Mouse (Mus musculus) heart, adult 9 months (tissue): ENCODE results near the gene Rhof.

Experiments used
- DNase-seq, 2 experiments: peaks; one replicate each; pipeline ENCODE4 v3.0.0; 2022; ENCODE audit warnings: low spot score in 2 of 2

Gene Rhof

DNA sequence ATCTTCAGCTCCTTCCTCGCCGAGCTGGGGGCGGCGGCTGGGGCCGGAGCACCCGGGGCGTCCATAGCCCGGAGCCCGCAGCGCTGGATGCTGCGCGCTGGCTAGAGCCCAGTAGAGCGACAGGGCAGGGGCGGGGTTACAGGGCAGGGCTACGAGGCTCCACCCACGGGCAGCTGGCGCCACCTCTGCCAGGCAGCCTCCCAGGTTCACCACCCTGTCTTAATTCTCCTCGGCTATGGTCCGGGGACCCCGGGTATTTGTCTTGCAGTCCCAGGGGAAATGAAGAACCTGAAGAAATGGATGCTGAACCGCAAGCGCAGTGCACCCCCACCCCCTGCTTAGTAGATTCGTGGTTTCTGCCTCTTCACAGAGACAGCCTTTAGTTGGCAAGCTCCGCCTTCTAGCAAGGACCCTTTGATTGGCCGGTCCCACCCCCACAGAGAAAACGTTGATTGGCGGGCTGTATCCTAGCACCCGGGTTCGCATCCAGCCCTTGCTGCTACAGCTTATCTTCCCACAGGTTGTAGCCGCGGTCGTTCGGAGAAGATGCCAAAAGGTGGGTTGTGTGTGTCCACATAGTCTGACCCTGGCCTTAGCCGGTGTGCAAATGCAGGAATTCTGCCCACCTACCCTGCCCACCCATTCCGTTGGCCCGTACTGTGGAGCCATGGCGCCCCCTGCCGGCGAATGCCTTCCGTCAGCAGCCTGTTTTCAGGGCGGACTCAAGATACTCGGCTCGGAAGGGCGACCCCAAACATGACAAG lies at the start of gene Rhof:
Gene Rhof, minus strand, starts transcription at position 385 of the 764 bp plus-strand sequence.
- peak; percentile 71 to 76 for DNase-seq

DNA sequence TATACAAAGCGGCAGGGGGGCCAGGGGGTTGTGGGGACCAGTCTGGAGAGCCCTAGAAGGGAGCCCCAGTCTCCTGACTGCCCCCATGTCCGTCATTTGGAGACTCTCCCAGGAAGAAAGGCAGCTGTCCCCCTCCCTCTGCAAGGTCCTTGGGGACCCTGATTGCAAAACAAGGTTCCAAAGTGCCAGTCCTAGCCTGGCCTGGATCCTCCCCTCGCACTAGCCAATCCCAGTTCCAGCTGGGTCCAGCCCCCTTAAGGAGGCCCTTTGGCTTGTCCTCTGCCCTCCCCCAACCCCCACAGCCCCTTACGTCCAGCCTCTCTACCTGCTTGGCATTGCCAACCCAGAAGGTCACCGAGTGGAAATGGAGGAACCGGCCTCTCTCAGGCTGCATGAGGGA lies 49.0 kb upstream of the Rhof start:
- peak; percentile 28 to 29 for DNase-seq

DNA sequence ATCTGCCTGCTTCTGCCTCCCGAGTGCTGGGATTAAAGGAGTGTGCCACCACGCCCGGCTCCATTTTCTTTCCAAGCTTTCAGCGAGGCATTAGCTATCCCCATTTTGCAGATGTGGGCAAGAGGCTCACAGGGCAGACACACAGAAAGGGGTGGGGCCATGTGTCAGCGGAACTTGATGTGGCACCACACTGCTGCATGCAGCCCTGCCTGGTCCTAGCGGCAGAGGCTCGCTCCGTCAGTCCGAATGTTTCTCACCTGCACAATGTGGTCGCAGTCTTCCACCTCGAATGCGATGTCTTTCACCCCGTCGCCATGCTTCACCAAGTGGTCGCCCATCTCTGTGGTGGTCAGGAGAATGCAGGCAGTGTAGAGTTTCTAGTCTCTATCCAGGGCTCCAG lies 47.9 kb upstream of the Rhof start:
- DNase-seq = no peak

DNA sequence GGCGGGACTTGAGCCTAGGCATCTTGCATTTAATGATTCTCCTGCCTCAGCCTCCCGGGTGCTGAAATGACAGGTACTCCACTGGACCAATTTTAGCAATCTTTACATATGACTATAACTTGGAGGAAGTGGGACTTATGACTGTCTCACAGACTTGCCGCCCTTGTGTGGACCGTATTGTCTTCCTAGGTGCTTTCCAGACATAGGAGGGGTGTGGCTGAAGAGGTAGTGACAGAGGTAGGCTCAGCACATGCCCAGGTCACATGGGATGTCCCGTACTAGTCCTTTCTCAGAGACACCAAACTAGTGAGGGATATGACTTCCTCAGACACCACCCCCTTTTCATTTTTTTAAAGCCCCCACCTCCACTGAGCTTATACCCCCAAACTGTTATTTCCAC lies 46.3 kb upstream of the Rhof start:
- no peak for DNase-seq

DNA sequence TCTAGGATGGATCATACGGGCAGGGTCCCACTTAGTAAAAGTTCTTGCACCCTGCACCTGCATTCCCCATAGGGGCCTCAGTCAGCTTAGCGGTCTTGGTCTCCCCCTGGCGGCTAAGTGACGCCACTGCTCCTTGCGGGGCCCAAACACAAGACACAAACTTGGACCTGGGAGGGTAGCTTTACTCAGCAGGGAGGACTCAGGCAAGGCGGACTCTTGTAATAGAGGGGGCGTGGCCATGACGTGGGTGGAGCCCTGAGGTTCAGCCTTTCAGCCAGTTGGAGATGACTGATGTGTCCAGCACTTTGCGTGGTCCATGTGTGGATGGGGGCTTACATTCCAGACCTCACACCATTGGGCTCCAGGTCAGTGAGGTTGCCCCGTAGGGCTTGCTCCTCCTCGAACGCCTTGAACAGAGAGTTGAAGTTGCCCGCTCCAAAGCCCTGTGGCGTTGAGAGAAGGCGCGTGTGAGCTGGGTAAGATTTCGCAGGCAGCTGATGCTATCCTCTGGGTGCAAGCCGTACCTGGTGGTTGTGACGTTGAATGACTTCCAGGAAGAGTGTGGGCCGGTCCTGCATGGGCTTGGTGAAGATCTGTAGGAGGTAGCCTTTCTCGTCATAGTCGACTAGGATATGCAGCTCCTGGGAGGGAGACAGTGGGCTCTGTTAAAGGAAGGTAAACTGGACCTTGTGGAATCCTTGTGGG lies 39.3 kb upstream of the Rhof start:
- DNase-seq = peak; percentile 68 to 76

DNA sequence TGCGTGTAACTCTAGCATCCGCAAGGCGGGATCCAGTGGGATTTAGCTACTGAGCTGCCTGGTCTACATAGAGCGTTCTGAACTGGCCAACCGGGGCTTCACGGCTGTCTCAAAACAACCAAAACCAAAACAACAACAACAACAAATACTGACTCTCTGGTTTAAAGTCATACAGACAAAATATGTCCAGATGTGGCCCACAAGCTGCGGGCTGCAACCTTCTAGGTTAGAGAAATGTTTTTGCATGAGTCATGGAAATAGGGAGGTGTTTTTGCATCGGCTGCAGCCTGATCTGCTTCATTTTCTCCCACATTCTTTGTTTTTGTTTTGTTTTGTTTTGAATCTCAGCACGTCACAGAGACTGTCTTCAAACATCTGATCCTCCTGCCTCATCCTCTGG lies 37.9 kb upstream of the Rhof start:
- DNase-seq = no peak

DNA sequence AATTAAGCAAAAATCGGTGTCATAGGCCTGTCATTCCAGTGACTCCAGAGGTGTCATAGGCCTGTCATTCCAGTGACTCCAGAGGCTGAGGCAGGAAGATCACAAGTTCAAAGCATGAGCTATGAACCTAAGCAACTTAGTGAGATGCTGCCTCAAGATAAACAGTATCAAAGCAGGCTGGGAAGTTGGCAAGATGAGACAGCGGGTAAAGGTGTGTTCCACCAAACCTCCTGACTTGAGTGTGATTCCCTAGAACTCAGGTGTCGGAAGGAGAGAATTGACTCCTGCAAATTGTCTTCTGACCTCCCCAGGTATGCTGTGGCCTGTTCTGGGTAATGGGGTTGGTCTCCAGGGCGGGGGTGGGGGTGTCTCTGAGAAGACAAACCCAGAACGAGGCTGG lies 36.8 kb upstream of the Rhof start, which contains the start of gene Psmd9:
Gene Psmd9, plus strand, starts transcription at position 130 of the 400 bp plus-strand sequence.
- no peak for DNase-seq

DNA sequence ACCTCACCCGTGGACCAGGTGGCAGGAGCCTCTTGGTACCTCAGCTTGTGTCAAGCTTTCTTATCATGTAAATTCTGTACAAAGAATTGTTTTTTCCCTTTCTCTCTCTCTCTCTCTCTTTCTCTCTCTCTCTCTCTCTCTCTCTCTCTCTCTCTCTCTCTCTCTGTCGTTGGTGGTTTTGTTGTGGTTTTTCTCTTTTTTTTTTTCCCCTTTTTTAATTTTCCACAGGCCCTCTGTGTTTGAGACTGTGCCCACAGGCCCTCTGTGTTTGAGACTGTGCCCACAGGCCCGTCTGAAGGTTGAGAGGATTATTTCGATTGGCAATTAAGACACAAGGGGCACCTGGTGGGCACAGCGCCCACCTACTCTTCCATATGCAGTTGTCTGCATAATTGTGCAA lies 35.1 kb upstream of the Rhof start:
- DNase-seq = no peak

DNA sequence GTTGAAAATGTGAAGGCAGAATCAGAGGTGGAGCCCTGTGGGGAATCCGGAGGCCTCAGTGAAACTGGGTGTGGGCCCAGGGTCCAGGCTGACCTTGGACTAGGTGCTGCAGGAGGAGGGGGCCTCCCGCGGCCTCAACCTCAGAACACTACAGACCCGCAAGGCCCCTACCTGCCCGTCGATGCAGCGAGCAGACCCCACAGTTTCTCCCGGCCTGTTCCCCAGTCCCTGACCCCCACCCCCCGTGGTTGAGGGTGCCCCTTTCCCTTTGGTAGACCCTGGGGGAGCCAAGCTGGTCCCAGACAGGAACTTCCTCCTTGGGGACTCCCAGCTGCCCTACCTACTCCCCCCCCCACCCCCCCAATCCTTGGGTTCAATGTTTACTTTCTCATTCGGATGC lies 33.9 kb upstream of the Rhof start:
- no peak for DNase-seq

DNA sequence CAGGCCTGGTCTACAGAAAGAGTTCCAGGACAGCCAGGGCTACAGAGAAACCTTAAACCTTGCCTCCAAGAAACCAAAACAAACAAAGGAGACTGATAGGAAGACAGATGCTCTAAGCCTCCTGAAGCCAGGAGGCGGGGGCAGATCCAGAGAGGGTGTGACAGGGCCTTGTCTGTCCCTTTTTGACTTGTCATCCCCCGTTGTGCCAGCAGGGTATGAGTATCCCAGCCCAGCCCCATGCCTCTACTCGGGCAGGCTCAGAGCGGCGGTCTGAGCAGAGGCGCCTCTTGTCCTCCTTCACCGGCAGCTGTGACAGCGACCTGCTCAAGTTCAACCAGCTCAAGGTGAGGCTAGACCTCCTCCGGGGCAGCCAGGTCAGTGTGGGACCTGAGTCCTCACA lies 30.4 kb upstream of the Rhof start:
- no peak for DNase-seq

DNA sequence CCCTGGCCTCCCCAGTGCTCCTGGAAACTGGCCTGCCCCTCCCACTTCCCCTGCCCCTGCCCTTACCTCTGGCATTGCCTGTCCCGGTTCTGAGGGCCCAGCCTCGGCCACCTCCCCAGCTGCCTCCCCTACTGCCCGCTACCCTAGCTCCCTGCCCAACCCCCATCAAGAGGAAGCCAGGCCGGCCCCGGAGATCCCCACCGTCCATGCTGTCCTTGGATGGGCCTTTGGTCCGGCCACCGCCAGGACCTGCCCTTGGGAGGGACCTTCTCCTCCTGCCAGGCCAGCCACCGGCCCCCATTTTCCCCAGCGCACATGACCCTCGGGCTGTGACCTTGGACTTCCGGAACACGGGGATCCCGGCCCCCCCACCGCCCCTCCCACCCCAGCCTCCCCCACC lies 27.8 kb upstream of the Rhof start:
- no peak for DNase-seq

DNA sequence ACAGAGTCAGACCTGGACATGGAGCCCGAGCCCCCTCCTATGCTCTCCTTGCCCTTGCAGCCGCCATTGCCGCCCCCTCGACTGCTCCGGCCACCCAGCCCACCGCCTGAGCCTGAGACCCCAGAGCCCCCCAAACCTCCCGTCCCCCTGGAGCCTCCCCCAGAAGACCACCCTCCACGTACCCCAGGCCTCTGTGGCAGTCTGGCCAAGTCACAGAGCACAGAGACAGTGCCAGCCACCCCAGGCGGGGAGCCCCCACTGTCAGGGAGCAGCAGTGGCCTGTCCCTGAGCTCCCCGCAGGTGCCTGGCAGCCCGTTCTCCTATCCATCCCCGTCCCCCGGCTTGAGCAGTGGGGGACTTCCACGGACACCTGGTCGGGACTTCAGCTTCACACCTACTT lies 27.4 kb upstream of the Rhof start:
- DNase-seq = no peak

DNA sequence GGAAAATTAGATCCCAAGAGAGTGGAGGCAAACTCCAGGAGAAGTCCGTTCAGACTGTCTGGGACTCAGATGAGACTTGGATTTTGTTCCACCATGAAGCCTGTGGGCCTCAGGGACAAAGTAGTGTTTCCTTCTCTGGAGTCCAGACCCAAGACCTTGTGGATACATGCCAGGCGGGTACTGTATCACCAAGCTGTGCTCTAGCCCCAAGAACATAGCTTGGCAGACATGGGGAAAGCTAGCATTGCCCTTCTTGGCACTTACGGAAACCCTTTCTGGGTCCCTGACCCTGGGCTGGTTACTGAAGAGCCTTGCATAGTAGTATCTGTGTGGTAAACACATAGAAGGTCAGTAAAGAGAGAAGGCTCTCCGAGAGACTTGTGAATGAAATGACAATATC lies 27.0 kb upstream of the Rhof start:
- DNase-seq = no peak

DNA sequence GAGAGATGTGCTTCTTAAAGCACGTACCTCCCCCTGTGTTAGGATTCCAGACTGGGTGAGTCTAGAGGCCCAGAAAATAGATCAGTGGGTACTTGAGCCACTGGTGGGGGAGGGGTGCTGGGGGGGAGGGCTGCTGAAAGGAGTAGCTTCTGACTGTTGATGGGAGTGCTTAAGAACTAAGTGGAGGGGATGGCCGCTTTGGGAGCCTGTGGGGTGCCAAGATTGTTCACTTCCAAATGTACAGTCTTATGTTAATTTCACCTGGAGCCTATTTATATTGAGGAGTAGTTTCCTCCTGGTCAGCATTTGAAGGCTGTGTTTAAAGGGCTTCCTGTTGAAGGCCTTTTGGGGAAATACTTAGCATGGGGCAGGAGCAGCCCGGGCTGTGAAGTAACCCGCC lies 25.5 kb upstream of the Rhof start:
- no peak for DNase-seq

DNA sequence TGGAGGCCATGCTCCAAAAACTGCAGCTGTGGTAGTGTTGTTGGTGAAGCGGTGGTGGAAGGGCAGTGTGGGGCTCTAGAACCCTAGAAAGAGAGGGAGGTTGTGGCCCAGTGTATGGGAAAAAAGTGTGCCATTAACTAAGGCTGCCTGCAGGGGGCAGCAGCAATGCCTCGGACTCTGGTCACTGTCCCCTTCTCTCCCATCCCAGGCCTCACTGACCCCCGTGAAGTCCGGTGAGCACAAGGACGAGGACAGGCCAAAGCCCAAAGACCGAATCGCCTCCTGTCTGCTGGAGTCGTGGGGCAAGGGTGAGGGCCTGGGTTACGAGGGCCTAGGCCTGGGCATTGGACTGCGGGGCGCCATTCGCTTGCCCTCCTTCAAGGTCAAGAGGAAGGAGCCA lies 24.3 kb upstream of the Rhof start:
- DNase-seq = no peak

DNA sequence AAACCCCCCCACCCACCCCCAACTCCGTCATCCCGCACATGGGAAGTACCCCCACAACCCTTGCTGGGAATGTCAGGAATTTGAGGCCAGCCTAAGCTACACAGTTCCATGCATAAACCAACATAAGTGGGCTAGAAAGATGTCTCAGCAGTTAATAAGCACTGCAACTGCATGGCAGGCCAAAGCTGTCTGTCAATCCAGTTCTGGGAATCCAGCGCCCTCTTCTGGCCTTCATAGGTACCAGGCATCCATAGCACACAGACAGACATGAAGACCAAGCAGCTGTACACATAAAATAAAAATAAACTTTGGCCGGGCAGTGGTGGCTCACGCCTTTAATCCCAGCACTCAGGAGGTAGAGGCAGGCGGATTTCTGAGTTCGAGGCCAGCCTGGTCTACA lies 22.9 kb upstream of the Rhof start:
- DNase-seq = peak; percentile 35 to 72

DNA sequence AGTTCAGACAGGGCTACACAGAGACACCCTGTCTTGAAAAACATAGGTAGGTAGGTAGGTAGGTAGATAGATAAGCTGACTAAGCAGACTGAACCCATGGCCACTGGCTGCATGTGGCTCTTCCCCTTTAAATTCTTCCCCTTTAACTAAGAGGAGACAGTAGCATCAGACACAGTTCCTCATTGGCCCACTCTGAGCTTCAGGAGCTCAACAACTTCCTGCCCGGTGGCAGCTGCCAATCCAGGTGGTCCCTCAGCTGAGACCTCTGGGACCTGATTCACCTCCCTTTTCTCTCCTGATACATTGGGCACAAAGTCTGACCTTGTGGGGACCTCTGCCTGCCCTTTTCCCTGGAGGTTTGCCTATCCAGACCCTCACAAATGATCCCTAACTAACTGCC lies 20.4 kb upstream of the Rhof start:
- no peak for DNase-seq

DNA sequence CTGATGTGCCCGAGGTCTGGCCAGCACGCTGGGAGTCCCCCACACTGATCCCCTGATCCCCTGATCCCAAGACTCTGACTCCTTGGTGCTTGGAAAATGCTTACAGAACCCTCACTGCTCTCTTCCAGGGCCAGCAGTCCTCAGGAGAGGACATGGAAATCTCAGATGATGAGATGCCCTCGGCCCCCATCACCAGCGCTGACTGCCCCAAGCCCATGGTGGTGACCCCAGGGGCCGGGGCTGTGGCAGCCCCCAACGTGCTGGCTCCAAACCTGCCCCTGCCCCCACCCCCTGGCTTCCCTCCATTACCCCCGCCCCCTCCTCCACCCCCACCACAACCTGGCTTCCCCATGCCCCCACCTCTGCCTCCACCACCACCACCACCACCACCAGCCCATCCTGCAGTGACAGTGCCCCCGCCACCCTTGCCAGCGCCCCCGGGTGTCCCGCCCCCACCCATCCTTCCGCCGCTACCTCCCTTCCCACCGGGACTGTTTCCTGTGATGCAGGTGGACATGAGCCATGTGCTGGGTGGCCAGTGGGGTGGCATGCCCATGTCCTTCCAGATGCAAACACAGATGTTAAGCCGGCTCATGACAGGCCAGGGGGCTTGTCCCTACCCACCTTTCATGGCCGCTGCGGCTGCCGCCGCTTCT lies 19.3 kb upstream of the Rhof start:
- DNase-seq = no peak

DNA sequence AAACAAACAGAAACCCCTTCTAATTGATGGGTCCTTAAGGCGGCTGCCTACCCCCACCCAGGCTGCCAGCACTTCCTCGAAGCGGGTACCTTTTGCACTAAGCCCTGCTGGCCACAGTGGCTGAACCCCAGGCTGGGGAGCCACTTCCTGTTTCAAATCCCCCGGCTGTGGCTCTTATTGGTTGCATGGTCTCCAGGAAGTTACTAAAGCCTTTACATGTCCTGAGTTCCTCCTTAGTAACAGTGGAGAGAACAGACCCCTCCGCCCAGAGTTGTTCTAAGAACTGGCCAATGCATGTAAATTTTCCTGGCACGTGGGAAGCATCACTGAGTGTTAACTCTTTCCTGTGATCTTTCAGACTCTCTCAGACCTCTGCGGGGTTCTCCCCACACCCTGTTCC lies 18.6 kb upstream of the Rhof start:
- peak; percentile 48 to 67 for DNase-seq

DNA sequence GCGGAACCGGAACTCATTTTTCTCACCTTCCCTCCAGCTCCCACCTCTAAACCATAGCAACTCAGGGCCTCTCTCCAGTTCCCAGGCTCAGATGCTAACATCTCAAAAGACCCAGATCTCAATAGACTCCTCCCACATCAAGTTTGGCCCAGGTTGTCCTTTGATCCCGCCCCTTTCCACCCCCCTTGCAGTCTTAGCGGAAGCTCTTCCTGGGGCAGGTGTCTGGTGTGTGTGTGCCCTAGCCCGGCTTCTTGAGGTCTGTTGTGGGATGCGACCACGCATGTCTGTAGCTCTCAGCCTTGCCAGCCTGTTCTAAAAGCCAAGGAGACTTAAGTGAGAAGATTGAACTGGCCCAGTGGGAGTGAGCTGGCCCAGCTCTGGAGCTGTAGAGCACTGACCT lies 18.1 kb upstream of the Rhof start:
- DNase-seq = no peak

DNA sequence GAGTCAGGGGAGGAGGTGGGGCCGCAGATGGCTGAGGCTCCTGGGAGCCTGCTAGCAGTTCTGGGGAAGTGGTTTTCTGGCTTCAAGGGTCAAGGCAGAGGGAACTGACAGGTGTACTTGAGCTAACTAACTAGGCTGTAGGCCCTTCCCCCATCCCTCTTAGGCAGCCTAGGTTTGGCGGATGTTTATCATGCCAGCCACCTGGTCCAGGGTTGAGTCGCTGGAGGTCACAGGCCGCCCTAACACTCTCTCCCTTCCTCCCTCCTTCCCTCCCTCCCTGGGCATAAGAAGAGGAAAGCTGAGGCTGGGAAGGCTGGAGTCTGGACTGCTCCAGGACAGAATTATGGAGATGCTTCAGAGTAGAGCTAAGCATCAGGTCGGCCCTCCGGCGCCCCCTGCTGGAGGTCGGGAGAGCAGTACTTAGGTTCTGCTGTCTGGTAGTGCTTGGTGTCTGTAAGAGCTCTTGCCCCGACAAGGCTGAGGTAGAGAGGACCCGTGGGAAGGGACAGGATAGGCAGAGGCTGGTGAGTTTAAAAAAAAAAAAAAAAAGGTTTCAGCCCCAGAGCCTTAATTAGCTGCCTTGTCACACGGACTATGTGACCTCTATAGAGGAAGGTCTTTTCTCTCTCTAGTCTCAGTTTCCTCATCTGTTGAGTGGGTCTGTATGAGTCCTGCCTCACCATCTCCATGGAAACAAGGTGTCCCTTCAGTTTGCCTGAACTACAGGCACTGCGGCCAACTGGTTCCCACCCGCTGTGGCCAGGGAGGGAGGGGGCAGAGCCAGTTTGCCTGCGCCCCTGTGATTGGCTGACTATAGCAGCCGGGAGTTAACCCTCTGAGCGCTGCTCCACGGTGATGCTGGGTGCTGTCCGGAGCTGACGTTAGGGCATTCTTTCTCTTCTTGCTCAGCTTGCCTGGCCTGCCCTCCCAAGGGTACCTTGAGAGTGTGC lies 17.2 kb upstream of the Rhof start:
- DNase-seq = peak; percentile 74 to 88
